Mouse (Mus musculus): ENCODE data around the gene Rab42. TPM values are rescaled to one million over a fixed set of nuclear protein-coding genes. Genes with fewer than 3 reads are reported as not detected.

Gene Rab42
- polyA plus RNA-seq, 1 experiment from 2014 or later: 1.8 TPM

DNA sequence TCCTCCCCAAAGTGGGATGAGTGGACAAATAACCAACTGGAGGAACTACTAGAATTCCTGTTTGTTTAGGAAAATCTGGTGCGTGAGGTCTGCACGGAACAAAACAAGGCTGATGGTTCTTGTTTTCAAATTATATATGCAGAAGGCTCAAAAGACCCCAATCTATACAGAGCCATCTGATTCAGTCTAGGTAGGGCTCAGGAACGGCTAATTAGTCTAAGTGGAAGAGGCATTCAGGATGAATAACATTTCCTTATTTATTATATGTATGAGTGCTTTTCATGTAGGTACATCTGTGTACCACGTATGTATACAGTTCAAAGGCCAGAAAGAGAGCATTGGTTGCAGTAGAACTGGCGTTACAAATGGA is 42.6 kb upstream of the Rab42 start:
- DNase-seq (ENCODE audit: low spot score) (no peak), ATAC-seq (ENCODE audit: low read depth) (peak; percentile 10; the same call in 1 of the 2 replicates)
- 43% methylated on average over 5 of the region's 5 CpGs for WGBS
- Histone ChIP-seq H3K4me3 (ENCODE audit: low read depth, low read length) (peak overlapping the region; percentile 79), H3K27me3 (replicated peaks; ENCODE audit: control insufficient read depth, insufficient read depth, low read length) (no peaks in the 10 kb centered on the region), H3K4me2 (ENCODE audit: low read depth, low read length) (peak overlapping the region; percentile 89; the same call in 1 of the 2 replicates), H3K9me3 (ENCODE audit: control insufficient read depth, low read length) (no peaks in the 10 kb centered on the region), H3K4me1 (ENCODE audit: control insufficient read depth, insufficient read depth, low read length) (peaks cover 13% of the 10 kb centered on the region), H3K36me3 (ENCODE audit: control insufficient read depth, insufficient read depth, low read length) (peaks cover 6% of the 10 kb centered on the region; the same call in 1 of the 2 replicates), H3K9ac (ENCODE audit: low read depth, low read length) (peak overlapping the region; percentile 79), H3K27ac (replicated peaks; ENCODE audit: low read depth, low read length) (no peak overlapping the region)

DNA sequence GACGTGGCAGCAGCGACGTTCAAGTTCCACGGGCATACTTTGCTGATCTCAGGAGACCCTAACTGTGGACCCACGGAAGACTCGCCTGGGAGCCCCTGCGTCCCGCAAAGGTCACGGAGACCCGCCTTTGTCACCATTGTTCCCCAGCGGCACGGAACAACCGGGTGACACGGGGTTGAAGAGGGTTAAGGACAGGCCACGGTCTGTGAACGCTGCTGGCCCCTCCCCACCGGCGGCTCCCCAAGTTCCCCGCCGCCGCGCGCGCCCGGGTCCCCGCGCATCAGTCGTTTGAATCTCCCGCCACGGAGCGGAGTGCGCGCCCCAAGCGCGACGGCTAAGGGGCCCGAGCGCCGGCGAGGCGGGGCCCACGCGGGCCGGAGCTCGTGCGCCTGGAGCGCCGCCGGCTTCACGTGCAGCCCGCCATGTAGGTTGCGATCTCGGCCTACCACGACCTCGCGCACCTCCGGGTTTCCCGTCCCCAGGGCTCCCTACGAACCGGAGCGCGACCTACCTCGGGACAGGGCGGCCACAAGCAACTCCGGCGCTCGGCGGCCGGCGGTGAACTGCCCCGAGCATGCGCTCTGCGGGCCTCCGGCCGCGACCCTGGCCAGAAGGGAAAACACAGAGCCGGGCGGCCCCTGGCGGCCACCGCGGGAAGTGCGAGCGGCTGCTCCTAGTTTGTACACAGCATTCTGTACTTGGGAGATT is 42.1 kb upstream of the Rab42 start:
- peaks cover 13% of the 10 kb centered on the region for H3K4me1 ChIP-seq (ENCODE audit: control insufficient read depth, insufficient read depth, low read length)
- ATAC-seq (ENCODE audit: low read depth): peak; percentile 89
- H3K9me3 ChIP-seq (ENCODE audit: control insufficient read depth, low read length): no peaks in the 10 kb centered on the region
- peak overlapping the region; percentile 79 for H3K9ac ChIP-seq (ENCODE audit: low read depth, low read length)
- H3K36me3 ChIP-seq (ENCODE audit: control insufficient read depth, insufficient read depth, low read length): peaks cover under 1% of the 10 kb centered on the region; the same call in 1 of the 2 replicates
- no peaks in the 10 kb centered on the region for H3K27me3 ChIP-seq (replicated peaks; ENCODE audit: control insufficient read depth, insufficient read depth, low read length)
- peak overlapping the region; percentile 48; the same call in 1 of the 2 replicates for H3K27ac ChIP-seq (replicated peaks; ENCODE audit: low read depth, low read length)
- DNase-seq (ENCODE audit: low spot score): peak; percentile 91
- H3K4me2 ChIP-seq (ENCODE audit: low read depth, low read length): peak overlapping the region; percentile 89
- under 1% methylated on average over 48 of the region's 83 CpGs for WGBS
- peak overlapping the region; percentile 79 for H3K4me3 ChIP-seq (ENCODE audit: low read depth, low read length)

DNA sequence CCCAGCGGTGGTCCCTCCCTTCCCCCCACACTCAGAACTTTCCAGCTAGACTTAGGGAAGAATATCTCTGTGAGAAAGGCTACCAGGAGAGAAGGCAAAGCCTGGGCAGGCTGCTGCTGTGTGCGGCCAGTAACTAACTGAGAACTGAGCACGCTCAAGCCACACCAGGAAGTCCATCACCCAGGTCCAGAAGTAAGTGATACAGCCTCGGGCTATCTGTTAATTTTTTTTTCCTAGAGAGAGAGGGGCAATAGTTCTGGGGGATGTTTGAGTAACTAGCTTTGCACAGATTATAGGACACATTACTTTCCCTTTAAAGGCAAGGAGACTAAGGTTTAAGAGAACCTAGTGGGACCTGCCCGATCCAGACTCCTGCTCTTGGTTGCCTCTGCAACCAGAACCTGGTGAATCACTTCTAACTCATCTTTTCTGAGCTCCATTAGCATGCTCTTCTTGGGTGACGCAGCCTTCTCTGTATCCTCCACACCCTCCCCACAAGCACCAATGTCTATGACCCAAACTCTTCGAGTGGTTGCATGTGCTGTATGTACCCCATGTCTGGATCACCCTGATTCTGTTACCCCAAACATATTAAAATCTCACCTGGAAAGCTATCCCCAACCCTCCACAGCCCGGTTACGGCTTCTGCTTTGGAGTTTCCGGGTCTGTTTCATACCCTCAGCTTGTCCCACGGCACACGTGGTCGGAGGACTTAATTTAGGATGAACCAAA is 41.4 kb upstream of the Rab42 start:
- Histone ChIP-seq H3K9me3 (ENCODE audit: control insufficient read depth, low read length) (no peaks in the 10 kb centered on the region), H3K4me1 (ENCODE audit: control insufficient read depth, insufficient read depth, low read length) (peaks cover 13% of the 10 kb centered on the region), H3K4me3 (ENCODE audit: low read depth, low read length) (peak overlapping the region; percentile 79), H3K4me2 (ENCODE audit: low read depth, low read length) (peak overlapping the region; percentile 89), H3K36me3 (ENCODE audit: control insufficient read depth, insufficient read depth, low read length) (peaks cover 5% of the 10 kb centered on the region), H3K9ac (ENCODE audit: low read depth, low read length) (peak overlapping the region; percentile 79), H3K27me3 (replicated peaks; ENCODE audit: control insufficient read depth, insufficient read depth, low read length) (no peaks in the 10 kb centered on the region), H3K27ac (replicated peaks; ENCODE audit: low read depth, low read length) (no peak overlapping the region)
- DNase-seq (ENCODE audit: low spot score) (peak; percentile 27), ATAC-seq (ENCODE audit: low read depth) (no peak)
- WGBS: 4% methylated on average over 13 of the region's 13 CpGs

GRCm38 (mm10) chr4:132341451-132341850 is 38.3 kb upstream of the Rab42 start:
- no peak overlapping the region for H3K9ac ChIP-seq (ENCODE audit: low read depth, low read length)
- no peaks in the 10 kb centered on the region for H3K27me3 ChIP-seq (replicated peaks; ENCODE audit: control insufficient read depth, insufficient read depth, low read length)
- no peak overlapping the region for H3K4me3 ChIP-seq (ENCODE audit: low read depth, low read length)
- no peak overlapping the region for H3K4me2 ChIP-seq (ENCODE audit: low read depth, low read length)
- ATAC-seq (ENCODE audit: low read depth) (no peak), DNase-seq (ENCODE audit: low spot score) (no peak)
- no peak overlapping the region for H3K27ac ChIP-seq (replicated peaks; ENCODE audit: low read depth, low read length)
- H3K4me1 ChIP-seq (ENCODE audit: control insufficient read depth, insufficient read depth, low read length): peaks cover 13% of the 10 kb centered on the region
- WGBS: 82% methylated on average over 3 of the region's 3 CpGs
- H3K36me3 ChIP-seq (ENCODE audit: control insufficient read depth, insufficient read depth, low read length): peaks cover 32% of the 10 kb centered on the region
- no peaks in the 10 kb centered on the region for H3K9me3 ChIP-seq (ENCODE audit: control insufficient read depth, low read length)

DNA sequence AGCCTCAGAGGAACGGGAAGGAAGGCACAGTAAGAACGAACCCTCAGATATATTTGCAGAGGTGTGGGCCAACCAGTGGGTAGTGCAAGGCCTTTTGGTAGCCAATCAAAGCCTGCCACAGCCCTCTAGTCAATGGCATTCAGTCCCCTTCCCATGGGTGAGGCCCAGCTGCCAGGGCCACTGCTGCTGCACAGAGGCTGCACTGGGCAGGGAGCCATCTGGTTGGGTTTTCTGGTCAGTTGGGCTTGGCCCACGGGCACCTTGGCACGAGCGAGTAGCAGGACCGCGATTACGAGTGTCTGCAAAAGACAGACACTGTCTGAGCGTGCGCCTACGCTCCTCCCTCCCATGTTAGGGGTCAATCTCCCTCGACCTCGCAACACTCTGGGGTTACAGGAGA is 35.8 kb upstream of the Rab42 start:
- Histone ChIP-seq H3K27ac (replicated peaks; ENCODE audit: low read depth, low read length) (no peak overlapping the region), H3K9me3 (ENCODE audit: control insufficient read depth, low read length) (no peaks in the 10 kb centered on the region), H3K9ac (ENCODE audit: low read depth, low read length) (no peak overlapping the region), H3K4me1 (ENCODE audit: control insufficient read depth, insufficient read depth, low read length) (0 out of 2 replicates have a peak, but pooled peaks cover 3% of the 10 kb centered on the region), H3K4me3 (ENCODE audit: low read depth, low read length) (no peak overlapping the region), H3K4me2 (ENCODE audit: low read depth, low read length) (no peak overlapping the region), H3K36me3 (ENCODE audit: control insufficient read depth, insufficient read depth, low read length) (peaks cover 56% of the 10 kb centered on the region), H3K27me3 (replicated peaks; ENCODE audit: control insufficient read depth, insufficient read depth, low read length) (no peaks in the 10 kb centered on the region)
- DNase-seq (ENCODE audit: low spot score): no peak
- WGBS: 97% methylated on average over 13 of the region's 13 CpGs
- ATAC-seq (ENCODE audit: low read depth): no peak

DNA sequence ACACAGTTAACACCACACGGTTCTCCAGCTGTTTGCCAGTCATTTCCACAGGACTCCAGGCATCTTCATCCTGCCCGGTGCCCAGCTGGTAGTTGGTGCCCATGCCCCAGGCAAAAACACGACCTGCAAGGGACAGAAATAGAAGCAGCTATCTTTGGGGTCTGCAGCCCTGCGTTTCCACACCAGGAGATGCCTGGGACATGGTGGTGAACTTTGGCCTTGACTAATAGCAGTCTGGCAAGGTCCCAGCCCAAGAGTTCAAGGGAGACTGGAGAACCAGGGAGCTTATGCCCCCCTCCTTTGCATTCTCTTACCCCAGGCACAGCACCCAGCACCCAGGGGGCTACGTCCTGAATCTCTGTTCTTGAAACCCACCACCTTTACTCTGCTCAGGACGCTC is 29.7 kb upstream of the Rab42 start:
- H3K4me3 ChIP-seq (ENCODE audit: low read depth, low read length): no peak overlapping the region
- H3K4me1 ChIP-seq (ENCODE audit: control insufficient read depth, insufficient read depth, low read length): peaks cover 13% of the 10 kb centered on the region
- no peaks in the 10 kb centered on the region for H3K9me3 ChIP-seq (ENCODE audit: control insufficient read depth, low read length)
- H3K4me2 ChIP-seq (ENCODE audit: low read depth, low read length): no peak overlapping the region
- H3K27me3 ChIP-seq (replicated peaks; ENCODE audit: control insufficient read depth, insufficient read depth, low read length): no peaks in the 10 kb centered on the region
- H3K36me3 ChIP-seq (ENCODE audit: control insufficient read depth, insufficient read depth, low read length): peaks cover 63% of the 10 kb centered on the region
- no peak for DNase-seq (ENCODE audit: low spot score)
- H3K27ac ChIP-seq (replicated peaks; ENCODE audit: low read depth, low read length): no peak overlapping the region
- H3K9ac ChIP-seq (ENCODE audit: low read depth, low read length): no peak overlapping the region
- WGBS: 82% methylated on average over 6 of the region's 6 CpGs
- no peak for ATAC-seq (ENCODE audit: low read depth)

DNA sequence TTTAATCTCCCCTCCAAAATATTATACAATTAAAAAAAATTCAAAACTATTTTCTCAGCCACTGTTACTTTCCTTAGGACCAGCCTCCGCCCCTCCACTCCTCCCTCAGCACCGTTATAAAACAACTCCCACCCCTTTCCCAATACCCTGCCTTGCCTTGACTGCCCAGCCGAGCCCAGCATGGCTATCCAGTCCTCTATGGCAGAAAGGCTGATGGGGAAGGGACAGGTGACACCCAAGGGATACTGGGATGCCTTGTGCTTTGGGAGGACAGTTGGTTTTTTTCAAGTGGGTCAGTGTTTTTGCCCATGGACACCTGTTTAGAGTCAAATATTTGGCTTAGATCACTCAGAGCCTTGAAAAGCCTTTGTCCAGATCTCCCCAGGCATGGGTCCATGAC is 28.8 kb upstream of the Rab42 start:
- H3K27ac ChIP-seq (replicated peaks; ENCODE audit: low read depth, low read length): no peak overlapping the region
- peaks cover 55% of the 10 kb centered on the region for H3K36me3 ChIP-seq (ENCODE audit: control insufficient read depth, insufficient read depth, low read length)
- H3K4me3 ChIP-seq (ENCODE audit: low read depth, low read length): no peak overlapping the region
- H3K9ac ChIP-seq (ENCODE audit: low read depth, low read length): no peak overlapping the region
- WGBS: 86% methylated on average over 3 of the region's 3 CpGs
- no peaks in the 10 kb centered on the region for H3K9me3 ChIP-seq (ENCODE audit: control insufficient read depth, low read length)
- DNase-seq (ENCODE audit: low spot score) (no peak), ATAC-seq (ENCODE audit: low read depth) (no peak)
- H3K27me3 ChIP-seq (replicated peaks; ENCODE audit: control insufficient read depth, insufficient read depth, low read length): no peaks in the 10 kb centered on the region
- H3K4me2 ChIP-seq (ENCODE audit: low read depth, low read length): no peak overlapping the region
- H3K4me1 ChIP-seq (ENCODE audit: control insufficient read depth, insufficient read depth, low read length): peaks cover 13% of the 10 kb centered on the region

GRCm38 (mm10) chr4:132329835-132330354 is 26.7 kb upstream of the Rab42 start:
- Histone ChIP-seq H3K36me3 (ENCODE audit: control insufficient read depth, insufficient read depth, low read length) (peaks cover 55% of the 10 kb centered on the region), H3K9me3 (ENCODE audit: control insufficient read depth, low read length) (no peaks in the 10 kb centered on the region), H3K27me3 (replicated peaks; ENCODE audit: control insufficient read depth, insufficient read depth, low read length) (no peaks in the 10 kb centered on the region), H3K4me2 (ENCODE audit: low read depth, low read length) (peak overlapping the region; percentile 83), H3K4me3 (ENCODE audit: low read depth, low read length) (peak overlapping the region; percentile 79), H3K27ac (replicated peaks; ENCODE audit: low read depth, low read length) (peak overlapping the region; percentile 66), H3K4me1 (ENCODE audit: control insufficient read depth, insufficient read depth, low read length) (peaks cover 13% of the 10 kb centered on the region), H3K9ac (ENCODE audit: low read depth, low read length) (peak overlapping the region; percentile 89)
- DNase-seq (ENCODE audit: low spot score) (no peak), ATAC-seq (ENCODE audit: low read depth) (peak; percentile 6; the same call in 1 of the 2 replicates)
- 9% methylated on average over 10 of the region's 10 CpGs for WGBS
